Mouse (Mus musculus): Measurements from ENCODE around the gene Evi5l. TPM values are rescaled to one million over a fixed set of nuclear protein-coding genes. Genes with fewer than 3 reads are reported as not detected.
A peak's percentile ranks its signal among the peaks of the same experiment; 100 is the strongest.

The Evi5l gene
- 18.7 and 24.9 TPM in 2 replicates for polyA plus RNA-seq (2014; fragmentation: Nextera tagmentation; extraction: Ambion mirVana)

DNA sequence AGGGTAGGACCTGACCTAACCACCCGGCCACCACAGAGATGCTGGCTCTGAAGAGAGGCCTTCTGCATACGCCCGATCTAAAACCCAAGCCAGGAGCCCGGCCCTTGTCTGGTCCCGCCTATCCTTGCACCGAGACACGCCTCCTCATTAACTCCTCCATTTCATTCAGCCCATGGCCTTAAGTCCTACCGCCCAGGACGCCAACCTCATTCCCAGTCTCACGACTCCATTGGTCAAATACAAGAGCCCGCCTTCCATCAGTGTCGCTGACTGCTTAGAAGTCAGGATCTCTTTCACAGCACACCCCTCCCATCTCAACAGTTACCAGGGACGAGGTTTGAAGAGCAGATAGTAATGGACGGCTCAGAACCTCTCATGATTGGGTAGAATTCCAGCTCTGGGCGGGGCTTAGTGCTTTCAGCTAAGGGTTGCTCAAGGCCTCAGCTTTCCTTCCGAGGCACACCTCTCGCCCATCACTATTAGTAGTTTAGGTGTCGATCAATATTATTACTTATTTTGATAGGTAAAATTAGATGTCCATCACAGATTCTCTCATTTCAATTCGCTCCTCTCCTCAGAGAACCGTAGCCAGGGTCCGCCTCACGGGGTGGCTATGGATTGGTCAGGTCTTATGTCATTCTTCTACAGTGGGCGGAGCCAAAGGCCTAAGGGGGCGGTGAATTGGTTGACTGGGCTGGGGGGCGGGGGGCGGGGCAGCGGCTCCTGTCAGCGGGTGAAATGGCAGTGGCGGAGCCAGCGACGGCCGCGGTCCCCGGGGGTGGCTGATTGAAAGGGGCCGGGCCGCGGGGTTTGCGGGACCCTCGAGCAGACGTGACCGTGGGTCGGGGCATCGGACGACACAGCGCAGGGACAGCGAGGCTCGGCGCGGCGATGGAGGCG lies at the start of gene Evi5l:
Evi5l (plus strand) TSS at position 716 of the 900 bp plus-strand sequence.
- DNase-seq (ENCODE audit: low spot score) (peak; percentile 100), ATAC-seq (ENCODE audit: low read depth) (peak; percentile 98)
- H3K9ac ChIP-seq (ENCODE audit: low read depth, low read length) = peak within 1 kb of the TSS; percentile 86
- H3K4me3 ChIP-seq (ENCODE audit: low read depth, low read length) = peak within 1 kb of the TSS; percentile 87
- under 1% methylated on average over 34 of the region's 51 CpGs for WGBS
- peak within 1 kb of the TSS; percentile 83 for H3K4me2 ChIP-seq (ENCODE audit: low read depth, low read length)
- H3K9me3 ChIP-seq (ENCODE audit: control insufficient read depth, low read length) = no peaks in the 10 kb centered on the region
- H3K36me3 ChIP-seq (ENCODE audit: control insufficient read depth, insufficient read depth, low read length) = no peaks in the 10 kb centered on the region
- H3K4me1 ChIP-seq (ENCODE audit: control insufficient read depth, insufficient read depth, low read length) = peaks cover 6% of the 10 kb centered on the region; the same call in 1 of the 2 replicates
- H3K27me3 ChIP-seq (replicated peaks; ENCODE audit: control insufficient read depth, insufficient read depth, low read length) = no peaks in the 10 kb centered on the region
- peak within 1 kb of the TSS; percentile 33; the same call in 1 of the 2 replicates for H3K27ac ChIP-seq (replicated peaks; ENCODE audit: low read depth, low read length)

DNA sequence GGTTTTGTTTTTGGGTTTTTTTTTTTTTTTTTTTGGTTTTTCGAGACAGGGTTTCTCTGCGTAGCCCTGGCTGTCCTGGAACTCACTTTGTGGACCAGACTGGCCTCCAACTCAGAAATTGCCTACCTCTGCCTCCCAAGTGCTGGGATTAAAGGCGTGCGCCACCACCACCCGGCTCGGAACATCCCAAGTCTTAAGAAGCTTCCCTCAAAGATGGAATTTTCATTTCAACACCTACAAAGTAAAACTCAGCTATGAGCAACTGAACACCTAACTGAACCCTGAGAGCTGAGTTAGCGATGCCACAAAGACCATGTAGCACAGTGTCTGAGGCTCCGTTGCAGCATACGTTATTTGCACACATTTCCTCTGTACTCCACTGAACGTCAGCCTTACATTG lies 32.6 kb upstream of the Evi5l start, which contains the start of gene Cd209g:
Cd209g (plus strand) TSS at position 301 of the 400 bp plus-strand sequence.
- no peaks in the 10 kb centered on the region for H3K9me3 ChIP-seq (ENCODE audit: control insufficient read depth, low read length)
- no peak for DNase-seq (ENCODE audit: low spot score)
- no peak within 1 kb of the TSS for H3K9ac ChIP-seq (ENCODE audit: low read depth, low read length)
- no peaks in the 10 kb centered on the region for H3K36me3 ChIP-seq (ENCODE audit: control insufficient read depth, insufficient read depth, low read length)
- no peak within 1 kb of the TSS for H3K4me3 ChIP-seq (ENCODE audit: low read depth, low read length)
- no peak within 1 kb of the TSS for H3K4me2 ChIP-seq (ENCODE audit: low read depth, low read length)
- no peaks in the 10 kb centered on the region for H3K27me3 ChIP-seq (replicated peaks; ENCODE audit: control insufficient read depth, insufficient read depth, low read length)
- no peak for ATAC-seq (ENCODE audit: low read depth)
- 92% methylated on average over 10 of the region's 10 CpGs for WGBS
- H3K27ac ChIP-seq (replicated peaks; ENCODE audit: low read depth, low read length) = no peak within 1 kb of the TSS
- H3K4me1 ChIP-seq (ENCODE audit: control insufficient read depth, insufficient read depth, low read length) = no peaks in the 10 kb centered on the region

DNA sequence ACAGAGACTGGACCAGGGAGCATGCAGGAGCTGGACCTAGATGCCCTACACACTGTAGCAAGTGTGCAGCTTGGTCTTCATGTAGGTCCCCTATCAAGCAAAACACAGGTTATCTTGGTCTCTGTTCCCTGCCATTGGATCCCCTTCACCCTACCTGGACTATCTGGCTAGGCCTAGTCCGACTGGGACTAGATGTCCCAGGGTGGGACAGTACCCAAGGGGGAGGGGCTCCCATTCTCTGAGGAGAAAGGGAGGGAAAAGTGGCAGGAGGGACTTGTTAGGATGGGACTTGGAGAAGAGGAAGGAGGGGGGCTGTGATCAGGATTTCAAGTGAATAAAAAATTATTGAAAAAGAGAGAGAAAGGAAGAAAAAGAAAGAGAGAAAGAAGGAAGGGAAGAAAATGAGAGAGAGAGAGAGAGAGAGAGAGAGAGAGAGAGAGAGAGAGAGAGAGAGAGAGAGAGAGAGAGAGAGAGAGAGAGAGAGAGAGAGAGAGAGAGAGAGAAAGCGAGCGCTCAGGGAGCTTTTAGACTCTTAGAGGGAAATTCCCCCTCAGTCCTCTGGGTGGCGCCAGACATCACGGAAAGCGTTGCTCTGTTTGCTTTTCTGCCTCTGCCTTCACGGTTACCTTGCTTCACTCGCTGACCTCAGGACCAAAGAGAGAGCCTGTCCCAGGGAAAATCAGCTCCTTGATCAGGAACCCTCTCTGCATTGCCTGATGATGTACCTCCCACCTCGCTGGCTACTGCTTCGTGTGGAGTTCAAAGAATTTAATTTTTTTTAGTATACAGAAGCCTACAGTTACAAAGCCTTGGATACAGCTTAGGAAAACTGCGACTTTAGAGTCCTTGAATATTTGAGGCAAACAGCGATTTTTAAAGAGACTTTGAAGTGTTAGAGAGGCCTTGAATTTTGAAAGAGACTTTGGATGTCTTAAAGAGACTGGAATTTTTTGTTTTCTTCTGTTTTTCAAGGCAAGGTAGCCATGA lies 26.4 kb upstream of the Evi5l start:
- Histone ChIP-seq H3K9me3 (ENCODE audit: control insufficient read depth, low read length) (no peaks in the 10 kb centered on the region), H3K4me2 (ENCODE audit: low read depth, low read length) (no peak overlapping the region; the same call in 1 of the 2 replicates), H3K27me3 (replicated peaks; ENCODE audit: control insufficient read depth, insufficient read depth, low read length) (no peaks in the 10 kb centered on the region), H3K4me3 (ENCODE audit: low read depth, low read length) (no peak overlapping the region), H3K4me1 (ENCODE audit: control insufficient read depth, insufficient read depth, low read length) (no peaks in the 10 kb centered on the region), H3K9ac (ENCODE audit: low read depth, low read length) (no peak overlapping the region), H3K36me3 (ENCODE audit: control insufficient read depth, insufficient read depth, low read length) (no peaks in the 10 kb centered on the region), H3K27ac (replicated peaks; ENCODE audit: low read depth, low read length) (no peak overlapping the region)
- peak; percentile 75 for DNase-seq (ENCODE audit: low spot score)
- peak; percentile 70 for ATAC-seq (ENCODE audit: low read depth)
- WGBS = 10% methylated on average over 9 of the region's 12 CpGs

DNA sequence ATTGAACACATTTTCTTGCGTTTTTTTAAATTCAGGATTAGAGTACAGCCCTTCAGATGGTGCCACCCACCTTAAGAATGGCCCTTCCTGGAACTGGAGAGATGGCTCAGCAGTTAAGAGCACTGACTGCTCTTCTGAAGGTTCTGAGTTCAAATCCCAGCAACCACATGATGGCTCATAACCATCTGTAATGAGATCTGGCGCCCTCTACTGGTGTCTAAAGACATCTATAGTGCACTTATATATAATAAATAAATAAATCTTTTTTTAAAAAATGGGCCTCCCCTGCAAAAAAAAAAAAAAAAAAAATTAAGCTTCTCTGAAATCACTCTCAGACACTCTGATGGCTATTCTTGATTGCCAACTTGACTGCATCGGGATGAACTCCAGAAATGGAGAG lies 24.6 kb upstream of the Evi5l start:
- no peaks in the 10 kb centered on the region for H3K27me3 ChIP-seq (replicated peaks; ENCODE audit: control insufficient read depth, insufficient read depth, low read length)
- 65% methylated on average over 3 of the region's 3 CpGs for WGBS
- no peaks in the 10 kb centered on the region for H3K9me3 ChIP-seq (ENCODE audit: control insufficient read depth, low read length)
- ATAC-seq (ENCODE audit: low read depth) = no peak
- no peak overlapping the region for H3K4me2 ChIP-seq (ENCODE audit: low read depth, low read length)
- no peak overlapping the region for H3K27ac ChIP-seq (replicated peaks; ENCODE audit: low read depth, low read length)
- no peaks in the 10 kb centered on the region for H3K36me3 ChIP-seq (ENCODE audit: control insufficient read depth, insufficient read depth, low read length)
- no peak overlapping the region for H3K4me3 ChIP-seq (ENCODE audit: low read depth, low read length)
- H3K9ac ChIP-seq (ENCODE audit: low read depth, low read length) = no peak overlapping the region
- no peaks in the 10 kb centered on the region for H3K4me1 ChIP-seq (ENCODE audit: control insufficient read depth, insufficient read depth, low read length)
- peak; percentile 14 for DNase-seq (ENCODE audit: low spot score)

DNA sequence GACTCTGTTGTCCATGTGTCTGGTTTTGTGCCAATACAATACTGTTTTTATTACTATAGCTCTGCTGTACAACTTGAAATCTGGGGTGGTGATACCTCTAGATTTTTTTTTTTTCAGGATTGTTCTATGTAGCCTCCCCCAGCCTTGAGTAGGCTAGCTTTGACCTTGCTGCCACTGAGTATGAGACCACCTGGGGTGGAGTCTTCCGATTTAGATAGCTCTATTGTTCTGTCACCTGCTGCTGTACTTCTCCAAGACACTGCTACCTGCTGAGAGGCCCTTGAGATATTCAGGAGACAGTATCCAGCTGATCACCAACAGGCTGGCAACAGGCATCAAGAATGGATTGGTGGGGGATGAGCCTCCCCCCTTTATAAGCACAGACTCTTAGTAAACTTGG lies 19.1 kb upstream of the Evi5l start:
- H3K4me3 ChIP-seq (ENCODE audit: low read depth, low read length) = no peak overlapping the region
- no peak overlapping the region for H3K4me2 ChIP-seq (ENCODE audit: low read depth, low read length)
- no peak overlapping the region for H3K9ac ChIP-seq (ENCODE audit: low read depth, low read length)
- H3K4me1 ChIP-seq (ENCODE audit: control insufficient read depth, insufficient read depth, low read length) = no peaks in the 10 kb centered on the region
- H3K27me3 ChIP-seq (replicated peaks; ENCODE audit: control insufficient read depth, insufficient read depth, low read length) = no peaks in the 10 kb centered on the region
- H3K36me3 ChIP-seq (ENCODE audit: control insufficient read depth, insufficient read depth, low read length) = no peaks in the 10 kb centered on the region
- ATAC-seq (ENCODE audit: low read depth) (no peak), DNase-seq (ENCODE audit: low spot score) (no peak)
- H3K27ac ChIP-seq (replicated peaks; ENCODE audit: low read depth, low read length) = no peak overlapping the region
- WGBS = 41% methylated on average over 1 of the region's 1 CpGs
- peaks cover 19% of the 10 kb centered on the region for H3K9me3 ChIP-seq (ENCODE audit: control insufficient read depth, low read length)

DNA sequence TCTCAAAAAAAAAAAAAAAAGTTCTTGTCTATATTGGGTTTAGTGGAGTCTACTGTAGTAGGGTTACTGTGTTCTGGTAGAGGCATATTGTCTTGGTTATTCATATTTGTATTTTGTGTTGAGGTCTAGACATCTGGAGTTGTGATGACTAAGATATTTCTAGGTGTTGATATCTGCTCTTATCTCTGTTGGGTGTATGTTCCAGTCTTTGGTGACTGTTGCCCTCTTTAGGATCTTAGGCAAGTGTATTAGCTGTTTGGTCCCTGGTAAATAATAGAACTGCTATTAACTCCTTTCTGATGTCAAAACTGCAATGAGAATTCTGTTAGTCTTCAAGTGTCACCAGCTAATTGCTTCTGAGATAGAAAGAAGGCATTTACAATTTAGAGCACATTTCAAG lies 11.5 kb upstream of the Evi5l start:
- no peak overlapping the region for H3K9ac ChIP-seq (ENCODE audit: low read depth, low read length)
- no peak for DNase-seq (ENCODE audit: low spot score)
- H3K36me3 ChIP-seq (ENCODE audit: control insufficient read depth, insufficient read depth, low read length) = no peaks in the 10 kb centered on the region
- no peak overlapping the region for H3K27ac ChIP-seq (replicated peaks; ENCODE audit: low read depth, low read length)
- H3K4me2 ChIP-seq (ENCODE audit: low read depth, low read length) = no peak overlapping the region
- no peaks in the 10 kb centered on the region for H3K27me3 ChIP-seq (replicated peaks; ENCODE audit: control insufficient read depth, insufficient read depth, low read length)
- H3K9me3 ChIP-seq (ENCODE audit: control insufficient read depth, low read length) = peaks cover 11% of the 10 kb centered on the region
- no peak overlapping the region for H3K4me3 ChIP-seq (ENCODE audit: low read depth, low read length)
- no peak for ATAC-seq (ENCODE audit: low read depth)
- no peaks in the 10 kb centered on the region for H3K4me1 ChIP-seq (ENCODE audit: control insufficient read depth, insufficient read depth, low read length)

DNA sequence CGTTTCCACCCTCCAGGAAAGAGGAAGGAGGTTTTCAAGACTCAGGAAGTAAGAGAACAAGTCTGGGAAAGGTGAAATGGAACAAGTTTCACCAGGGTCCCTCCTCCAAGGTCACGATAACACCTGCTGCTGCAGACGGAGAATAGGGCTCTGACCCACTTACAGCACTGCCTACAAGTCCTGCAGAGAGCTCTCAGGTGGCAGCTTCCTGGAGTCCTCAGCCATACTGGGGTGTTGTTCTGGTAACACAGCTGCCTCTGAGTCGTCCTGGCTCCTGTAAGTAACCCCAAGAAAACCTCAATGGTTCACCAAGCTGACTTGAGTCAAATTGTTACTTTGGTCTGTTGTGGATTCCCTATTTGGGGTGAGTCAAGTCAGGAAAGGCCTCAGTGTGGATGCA lies 3.6 kb upstream of the Evi5l start:
- H3K36me3 ChIP-seq (ENCODE audit: control insufficient read depth, insufficient read depth, low read length) = no peaks in the 10 kb centered on the region
- no peaks in the 10 kb centered on the region for H3K27me3 ChIP-seq (replicated peaks; ENCODE audit: control insufficient read depth, insufficient read depth, low read length)
- H3K9ac ChIP-seq (ENCODE audit: low read depth, low read length) = no peak overlapping the region
- ATAC-seq (ENCODE audit: low read depth) = no peak
- H3K9me3 ChIP-seq (ENCODE audit: control insufficient read depth, low read length) = no peaks in the 10 kb centered on the region
- DNase-seq (ENCODE audit: low spot score) = no peak
- no peak overlapping the region for H3K4me2 ChIP-seq (ENCODE audit: low read depth, low read length)
- peaks cover 6% of the 10 kb centered on the region; the same call in 1 of the 2 replicates for H3K4me1 ChIP-seq (ENCODE audit: control insufficient read depth, insufficient read depth, low read length)
- no peak overlapping the region for H3K4me3 ChIP-seq (ENCODE audit: low read depth, low read length)
- WGBS = 48% methylated on average over 4 of the region's 4 CpGs
- no peak overlapping the region for H3K27ac ChIP-seq (replicated peaks; ENCODE audit: low read depth, low read length)

DNA sequence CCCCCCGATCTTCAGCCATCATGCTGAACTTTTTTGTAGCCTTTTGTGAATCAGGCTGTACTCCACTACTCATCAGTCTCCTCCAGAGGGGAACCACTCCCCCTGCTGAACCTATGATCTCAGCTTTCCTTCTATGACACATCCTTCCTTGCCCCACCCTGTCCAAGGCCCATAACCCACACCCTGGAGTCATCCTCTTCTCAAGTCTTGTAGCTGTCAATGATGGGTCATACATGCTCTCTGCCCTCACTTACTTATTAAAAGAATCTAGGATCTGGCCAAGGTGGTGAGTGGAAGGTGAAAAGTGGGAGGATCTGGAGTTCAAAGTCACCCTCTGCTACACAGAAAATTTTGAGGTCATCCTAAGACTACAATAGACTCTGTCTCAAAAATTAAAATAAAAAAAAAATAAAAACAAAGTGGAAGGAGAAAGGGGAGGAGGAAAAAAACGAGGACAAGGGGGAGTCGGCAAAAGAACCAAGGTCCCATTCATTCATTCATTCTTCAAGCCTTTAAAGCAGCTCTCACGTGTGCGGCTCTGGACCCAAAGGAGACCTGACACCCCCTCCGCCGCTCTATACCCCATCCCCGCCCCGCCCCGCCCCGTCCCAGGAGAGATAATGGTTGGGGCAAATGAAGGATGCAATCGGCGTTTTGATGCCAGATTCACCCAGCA lies 1.1 kb upstream of the Evi5l start:
- Histone ChIP-seq H3K36me3 (ENCODE audit: control insufficient read depth, insufficient read depth, low read length) (no peaks in the 10 kb centered on the region), H3K4me1 (ENCODE audit: control insufficient read depth, insufficient read depth, low read length) (peaks cover 6% of the 10 kb centered on the region; the same call in 1 of the 2 replicates), H3K27ac (replicated peaks; ENCODE audit: low read depth, low read length) (no peak overlapping the region; the same call in 1 of the 2 replicates), H3K9ac (ENCODE audit: low read depth, low read length) (peak overlapping the region; percentile 63), H3K4me2 (ENCODE audit: low read depth, low read length) (peak overlapping the region; percentile 67), H3K9me3 (ENCODE audit: control insufficient read depth, low read length) (no peaks in the 10 kb centered on the region), H3K4me3 (ENCODE audit: low read depth, low read length) (peak overlapping the region; percentile 87), H3K27me3 (replicated peaks; ENCODE audit: control insufficient read depth, insufficient read depth, low read length) (no peaks in the 10 kb centered on the region)
- no peak for ATAC-seq (ENCODE audit: low read depth)
- WGBS = 8% methylated on average over 13 of the region's 13 CpGs
- DNase-seq (ENCODE audit: low spot score) = no peak
